Mouse (Mus musculus): ENCODE data around the gene Cit.

DNA sequence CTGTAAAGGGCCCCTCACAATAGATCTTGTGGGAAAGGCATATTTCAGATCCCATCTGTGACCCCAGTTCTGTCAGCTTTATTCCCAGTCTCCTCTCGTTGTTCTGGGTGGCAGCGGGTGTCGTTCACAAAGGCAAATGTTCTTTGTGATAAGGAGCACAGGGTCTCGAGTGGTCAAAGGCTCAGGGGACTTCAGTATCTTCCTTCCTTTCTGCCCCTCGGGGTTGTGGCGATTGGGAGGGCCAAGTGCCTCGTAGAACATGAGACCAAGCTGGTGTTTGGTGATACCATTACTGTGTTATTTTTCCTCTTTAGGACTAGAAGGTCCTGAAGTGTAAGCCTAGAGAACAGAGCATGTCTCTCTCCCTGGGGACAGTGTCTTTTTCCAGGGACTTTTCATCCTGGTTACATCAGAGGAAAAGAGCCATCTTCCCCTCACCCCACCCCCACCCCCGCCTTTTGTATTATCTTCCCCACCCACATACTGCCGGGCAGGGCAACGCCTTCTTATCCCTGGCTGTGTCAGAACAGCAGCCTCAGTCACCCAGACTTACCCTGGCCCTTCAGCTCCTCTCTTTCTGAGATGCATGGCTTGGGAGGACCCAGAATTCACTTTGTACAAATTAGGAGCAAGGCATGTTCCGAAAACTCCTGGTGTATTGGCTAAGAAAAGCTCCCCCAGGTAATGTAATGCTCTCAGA lies 99.9 kb downstream of the Cit start:
- TF ChIP-seq TAL1 (conservative IDR thresholded peaks at IDR 0.05; ENCODE audit: low read depth, low read length) (no peak), CTCF (IDR thresholded peaks at IDR 0.05; ENCODE audit: low read depth, low read length) (no peak), GATA1 (IDR thresholded peaks at IDR 0.05; ENCODE audit: borderline replicate concordance, low read length) (no peak)

Measured in G1E (cell line).